Mouse (Mus musculus) kidney, adult 18-20 months (tissue): ENCODE data around the gene Olfr384.
"Not testable (repeated sequence)": the region's sequence is repeated elsewhere in the genome, so short reads cannot be mapped to it uniquely, and the experiment has no call there.

Experiments
- DNase-seq: peaks from one replicate; pipeline ENCODE4 v3.0.0; 2021

Olfr384 gene

DNA sequence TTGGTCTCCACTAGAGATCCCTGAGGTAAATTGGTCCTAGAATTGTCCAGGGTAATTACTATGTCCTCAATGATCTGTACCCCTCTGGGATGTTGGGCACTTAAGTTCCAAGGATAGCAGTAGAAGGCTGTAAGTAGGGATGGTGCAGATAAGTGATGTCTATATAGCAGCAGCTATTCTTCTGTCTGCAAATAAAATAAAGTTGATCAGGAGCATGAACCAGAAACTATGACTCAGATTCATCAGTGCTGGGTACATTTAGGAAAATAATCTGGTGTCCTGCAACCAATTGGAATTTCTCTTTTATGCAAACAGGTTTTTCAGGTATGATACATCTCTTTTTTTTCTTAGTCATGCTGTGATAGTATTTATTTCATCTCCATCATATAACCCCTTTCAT lies at the start of gene Olfr384:
Gene Olfr384 (plus strand): TSS at position 301 of the 400 bp plus-strand sequence.
- no peak for DNase-seq

- no peak for DNase-seq
These were observed 18.5 kb upstream of the Olfr384 start for GRCm38 (mm10) chr11:73579871-73580270.

GRCm38 (mm10) chr11:73583188-73583587 lies 15.2 kb upstream of the Olfr384 start:
- DNase-seq: not testable (repeated sequence)

DNA sequence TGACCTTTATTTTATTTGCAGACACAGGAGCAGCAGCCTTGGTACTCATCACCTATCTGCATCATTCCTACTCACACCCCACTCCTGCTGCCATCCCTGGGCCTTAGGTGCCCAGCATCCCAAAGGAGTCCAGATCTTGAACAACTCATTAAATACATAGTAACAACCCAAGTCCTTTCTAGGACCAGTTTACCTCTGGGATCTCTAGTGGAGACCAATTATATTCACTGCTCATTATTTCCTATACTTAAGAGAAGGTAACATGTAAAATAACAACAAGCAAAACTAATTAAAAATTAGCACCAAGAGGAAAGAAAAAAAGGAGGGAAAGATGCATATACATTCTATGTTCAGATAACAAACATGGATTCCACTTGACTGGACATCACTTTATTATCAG lies 5.5 kb upstream of the Olfr384 start, which contains the start of gene Olfr385:
Gene Olfr385 (minus strand): TSS at position 101 of the 400 bp plus-strand sequence.
- DNase-seq: no peak
